Mouse (Mus musculus) liver, embryonic 16.5 days (tissue): ENCODE measurements around the gene Cox7a2l. TPM values are rescaled to one million over a fixed set of nuclear protein-coding genes. Genes with fewer than 3 reads are reported as not detected.

Experiments
- polyA plus RNA-seq: library from polyadenylated mRNA; unstranded; fragments of >200 nt; fragmentation: Nextera tagmentation; extraction: Ambion mirVana; gene quantifications from 2 replicates; pipeline ENCODE4 v1.2.1, GENCODE M21; 2015

Cox7a2l gene
- polyA plus RNA-seq, 1 experiment from 2014 or later = 61.0 TPM

Other genes with a start within 250 kb of the Cox7a2l start
- gene Eml4, start 166.4 kb downstream of the Cox7a2l start, polyA plus RNA-seq = 4.2 and 4.7 TPM in 2 replicates
- 0.04 TPM in 1 of 2 replicates, not detected in the other for gene Kcng3, start 114.6 kb upstream of the Cox7a2l start, polyA plus RNA-seq
- 35.3 and 35.6 TPM in 2 replicates for gene Mta3, start 188.8 kb upstream of the Cox7a2l start, polyA plus RNA-seq